Comparison of ENCODE assay signal across 16 mouse cellular contexts in genomic region chr14:17478963-17479362, GRCm38 (mm10).
"Had no signal": no experiment of that assay in that cellular context is flagged by ENCODE, and none has a peak within 500 bp of the region (broad histone marks: within the 10 kb centered on the region; RNA-seq: fewer than 3 reads in every experiment).

No protein-coding gene starts in this region.

- H3K4me2 ChIP-seq: neural tube, embryonic 12.5 days; neural tube, embryonic 13.5 days; neural tube, embryonic 15.5 days; stomach, embryonic 15.5 days had no signal

- H3K9ac ChIP-seq: neural tube, embryonic 12.5 days; neural tube, embryonic 13.5 days; neural tube, embryonic 15.5 days; stomach, embryonic 15.5 days had no signal

- H3K4me3 ChIP-seq: neural tube, embryonic 12.5 days; neural tube, embryonic 13.5 days; neural tube, embryonic 15.5 days; stomach, embryonic 15.5 days had no signal

- H3K27ac ChIP-seq: neural tube, embryonic 12.5 days; neural tube, embryonic 13.5 days; neural tube, embryonic 15.5 days; stomach, embryonic 15.5 days; stomach, postnatal 0 days had no signal

- H3K27me3 ChIP-seq: neural tube, embryonic 12.5 days; neural tube, embryonic 13.5 days; neural tube, embryonic 15.5 days; stomach, embryonic 15.5 days had no signal

- H3K4me1 ChIP-seq: neural tube, embryonic 12.5 days; neural tube, embryonic 13.5 days; neural tube, embryonic 15.5 days; stomach, embryonic 15.5 days had no signal

- DNase-seq: retina, postnatal 1 day; right cerebral cortex, adult 18-20 months; right cerebral cortex, postnatal 14 days; right cerebral cortex, postnatal 25 days; right cerebral cortex, postnatal 4 days; spleen, adult 18-20 months; thymus, adult 18-20 months; thymus, adult 2 months; thymus, postnatal 25 days; thymus, postnatal 36 days; thymus, postnatal 4 days had no signal

- H3K36me3 ChIP-seq: neural tube, embryonic 12.5 days; neural tube, embryonic 13.5 days; neural tube, embryonic 15.5 days; stomach, embryonic 15.5 days had no signal

- H3K9me3 ChIP-seq: neural tube, embryonic 12.5 days; neural tube, embryonic 13.5 days; neural tube, embryonic 15.5 days; stomach, embryonic 15.5 days had no signal
